Mouse (Mus musculus): Measurements from ENCODE around the gene Cacng7. TPM values are rescaled to one million over a fixed set of nuclear protein-coding genes. Genes with fewer than 3 reads are reported as not detected.

Gene Cacng7
- total and polyA plus RNA-seq, 3 experiments: 4.3 to 6.7 (median 5.4) TPM

DNA sequence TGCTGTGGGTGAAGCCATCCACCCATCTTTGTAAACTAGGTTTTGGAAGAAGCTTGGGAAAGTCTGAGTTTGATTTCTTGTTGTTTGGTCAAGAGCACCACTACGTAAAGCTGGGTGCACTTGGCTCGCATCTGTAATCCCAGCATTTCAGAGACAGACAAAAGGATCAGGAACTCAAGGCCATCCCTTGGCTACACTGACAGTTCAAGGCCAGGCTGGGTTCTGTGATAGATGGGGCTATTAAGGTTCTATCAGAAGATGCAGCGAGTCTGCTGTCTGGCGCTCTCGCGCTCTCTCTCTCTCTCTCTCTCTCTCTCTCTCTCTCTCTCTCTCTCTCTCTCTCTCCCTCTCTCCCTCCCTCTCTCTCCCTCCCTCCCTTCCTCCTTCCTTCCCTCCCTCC, 22.1 kb downstream of the Cacng7 start:
- Histone ChIP-seq H3K27me3 (ENCODE audit: control insufficient read depth, insufficient read depth, low read length) (no peaks in the 10 kb centered on the region), H3K36me3 (ENCODE audit: control insufficient read depth, insufficient read depth, low read length) (no peaks in the 10 kb centered on the region), H3K27ac (no peak overlapping the region), H3K4me1 (ENCODE audit: control insufficient read depth, insufficient read depth, low read length) (no peaks in the 10 kb centered on the region), H3K9ac (ENCODE audit: low read depth, low read length) (no peak overlapping the region), H3K79me2 (replicated peaks; ENCODE audit: control insufficient read depth, insufficient read depth, low read length) (no peaks in the 10 kb centered on the region), H3K4me3 (no peak overlapping the region)
- intact Hi-C loops (cut with DNase I): no loop called here
- WGBS: 82% methylated on average over 6 of the region's 6 CpGs
- TF ChIP-seq EP300 (IDR thresholded peaks at IDR 0.05; ENCODE audit: insufficient read depth, low read depth, low read length): no peak
- no peak for TF ChIP-seq POLR2A (IDR thresholded peaks at IDR 0.05; ENCODE audit: insufficient read depth, low read depth, low read length)
- no peak for TF ChIP-seq CTCF (IDR thresholded peaks at IDR 0.05)
- DNase-seq: no peak

DNA sequence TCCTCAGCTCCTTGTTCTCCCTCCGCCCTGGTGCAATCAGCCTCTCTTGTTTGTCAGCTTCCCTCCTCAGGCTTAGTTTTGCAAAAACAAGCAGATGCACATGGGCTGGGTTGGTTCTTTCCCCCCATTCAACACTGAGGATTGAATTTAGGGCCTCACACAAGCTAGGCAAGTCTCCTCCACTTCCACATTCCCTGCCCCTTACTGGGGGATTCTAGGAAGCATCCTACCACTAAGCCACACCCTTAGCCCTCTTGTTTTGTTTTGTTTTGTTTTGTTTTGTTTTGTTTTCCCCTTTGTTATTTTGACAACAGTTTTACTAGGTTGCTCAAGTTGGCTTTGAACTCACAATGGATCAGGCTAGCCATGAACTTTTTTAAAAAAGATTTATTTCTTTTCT, 27.9 kb downstream of the Cacng7 start:
- no peaks in the 10 kb centered on the region for H3K4me1 ChIP-seq (ENCODE audit: control insufficient read depth, insufficient read depth, low read length)
- TF ChIP-seq POLR2A (IDR thresholded peaks at IDR 0.05; ENCODE audit: insufficient read depth, low read depth, low read length) (no peak), EP300 (IDR thresholded peaks at IDR 0.05; ENCODE audit: insufficient read depth, low read depth, low read length) (no peak), CTCF (IDR thresholded peaks at IDR 0.05) (no peak)

DNA sequence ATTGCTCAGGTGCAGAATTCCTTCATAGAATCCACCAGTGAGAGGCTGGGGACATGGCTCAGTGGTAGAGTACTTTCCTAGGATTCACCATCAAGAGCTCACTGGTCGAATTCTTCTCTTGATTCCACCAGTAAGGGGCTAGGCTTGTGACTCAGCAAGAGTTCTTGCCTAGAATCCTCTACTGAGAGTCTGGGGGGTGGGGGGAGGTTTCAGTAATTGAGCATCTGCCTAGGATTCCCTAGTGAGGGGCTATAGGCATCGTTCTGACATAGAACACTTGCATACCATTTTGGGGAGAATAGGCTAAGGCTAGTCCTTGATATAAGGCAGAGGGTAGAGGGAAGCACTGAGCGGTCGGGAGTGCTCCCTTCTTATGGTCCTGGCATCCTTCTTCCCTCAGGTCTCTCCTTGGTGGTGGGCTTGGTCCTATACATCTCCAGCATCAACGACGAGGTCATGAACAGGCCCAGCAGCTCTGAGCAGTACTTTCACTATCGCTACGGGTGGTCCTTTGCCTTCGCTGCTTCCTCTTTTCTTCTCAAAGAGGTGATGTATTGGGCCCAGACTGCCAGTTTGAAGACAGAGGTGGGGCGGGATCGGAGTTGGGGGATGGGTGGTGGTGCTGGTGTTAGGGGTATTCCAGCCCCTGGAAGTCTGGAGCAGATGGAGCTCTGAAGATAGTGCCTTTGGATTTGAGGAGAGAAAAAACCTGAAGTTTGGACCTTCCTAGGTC, 33.0 kb downstream of the Cacng7 start:
- no peak overlapping the region for H3K9ac ChIP-seq (ENCODE audit: low read depth, low read length)
- DNase-seq: no peak
- no peaks in the 10 kb centered on the region for H3K79me2 ChIP-seq (replicated peaks; ENCODE audit: control insufficient read depth, insufficient read depth, low read length)
- H3K36me3 ChIP-seq (ENCODE audit: control insufficient read depth, insufficient read depth, low read length): no peaks in the 10 kb centered on the region
- H3K4me3 ChIP-seq: no peak overlapping the region
- peaks cover 9% of the 10 kb centered on the region for H3K27me3 ChIP-seq (ENCODE audit: control insufficient read depth, insufficient read depth, low read length)
- 36% methylated on average over 11 of the region's 11 CpGs for WGBS
- intact Hi-C loops (cut with DNase I): no loop called here
- H3K4me1 ChIP-seq (ENCODE audit: control insufficient read depth, insufficient read depth, low read length): no peaks in the 10 kb centered on the region
- H3K27ac ChIP-seq: no peak overlapping the region
- no peak for TF ChIP-seq POLR2A (IDR thresholded peaks at IDR 0.05; ENCODE audit: insufficient read depth, low read depth, low read length)
- TF ChIP-seq EP300 (IDR thresholded peaks at IDR 0.05; ENCODE audit: insufficient read depth, low read depth, low read length): no peak
- TF ChIP-seq CTCF (IDR thresholded peaks at IDR 0.05): no peak

More for the DNA sequence above, 27.9 kb downstream of the Cacng7 start:
- Histone ChIP-seq H3K27me3 (ENCODE audit: control insufficient read depth, insufficient read depth, low read length) (no peaks in the 10 kb centered on the region), H3K4me3 (no peak overlapping the region), H3K27ac (no peak overlapping the region), H3K9ac (ENCODE audit: low read depth, low read length) (no peak overlapping the region), H3K36me3 (ENCODE audit: control insufficient read depth, insufficient read depth, low read length) (no peaks in the 10 kb centered on the region), H3K79me2 (replicated peaks; ENCODE audit: control insufficient read depth, insufficient read depth, low read length) (no peaks in the 10 kb centered on the region)
- WGBS: 88% methylated on average over 1 of the region's 1 CpGs
- intact Hi-C loops (cut with DNase I): no loop called here
- DNase-seq: no peak

DNA sequence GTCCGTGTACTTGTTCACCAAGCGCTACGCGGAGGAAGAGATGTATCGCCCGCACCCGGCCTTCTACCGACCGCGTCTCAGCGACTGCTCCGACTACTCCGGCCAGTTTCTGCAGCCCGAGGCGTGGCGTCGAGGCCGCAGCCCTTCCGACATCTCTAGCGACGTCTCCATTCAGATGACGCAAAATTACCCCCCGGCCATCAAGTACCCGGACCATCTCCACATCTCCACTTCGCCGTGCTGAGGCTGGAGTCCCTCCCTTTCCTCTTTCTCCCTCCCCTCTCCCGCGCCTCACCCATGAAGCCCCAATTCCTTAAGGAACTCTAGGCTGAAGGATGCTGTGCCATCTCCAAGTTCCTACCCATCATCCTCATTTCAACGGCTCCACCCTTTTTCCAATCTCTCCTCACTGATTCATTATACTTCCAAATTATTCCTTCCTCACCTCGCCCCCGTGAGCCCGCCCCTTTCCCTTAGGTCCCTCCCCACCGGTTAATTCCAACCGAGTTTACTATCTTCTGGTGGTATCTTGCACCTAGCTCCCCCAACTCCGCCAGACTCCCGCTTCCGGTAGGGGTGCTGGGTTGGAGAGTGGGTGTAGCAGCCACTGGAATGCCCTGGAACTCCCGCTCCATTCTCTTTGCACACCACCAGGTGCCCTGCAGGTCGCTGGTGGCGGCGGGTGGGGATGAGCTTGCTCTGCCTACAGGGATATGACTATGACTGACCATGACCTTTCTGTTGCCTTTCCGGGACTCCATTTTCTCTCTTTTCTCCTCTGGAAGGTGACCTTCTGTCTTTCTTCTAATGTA, 34.2 kb downstream of the Cacng7 start:
- Histone ChIP-seq H3K79me2 (replicated peaks; ENCODE audit: control insufficient read depth, insufficient read depth, low read length) (no peaks in the 10 kb centered on the region), H3K4me3 (no peak overlapping the region), H3K27me3 (ENCODE audit: control insufficient read depth, insufficient read depth, low read length) (peaks cover 9% of the 10 kb centered on the region), H3K36me3 (ENCODE audit: control insufficient read depth, insufficient read depth, low read length) (no peaks in the 10 kb centered on the region), H3K4me1 (ENCODE audit: control insufficient read depth, insufficient read depth, low read length) (no peaks in the 10 kb centered on the region), H3K9ac (ENCODE audit: low read depth, low read length) (no peak overlapping the region), H3K27ac (no peak overlapping the region)
- DNase-seq: no peak
- intact Hi-C loops (cut with DNase I): no loop called here
- no peak for TF ChIP-seq EP300 (IDR thresholded peaks at IDR 0.05; ENCODE audit: insufficient read depth, low read depth, low read length)
- 17% methylated on average over 42 of the region's 42 CpGs for WGBS

DNA sequence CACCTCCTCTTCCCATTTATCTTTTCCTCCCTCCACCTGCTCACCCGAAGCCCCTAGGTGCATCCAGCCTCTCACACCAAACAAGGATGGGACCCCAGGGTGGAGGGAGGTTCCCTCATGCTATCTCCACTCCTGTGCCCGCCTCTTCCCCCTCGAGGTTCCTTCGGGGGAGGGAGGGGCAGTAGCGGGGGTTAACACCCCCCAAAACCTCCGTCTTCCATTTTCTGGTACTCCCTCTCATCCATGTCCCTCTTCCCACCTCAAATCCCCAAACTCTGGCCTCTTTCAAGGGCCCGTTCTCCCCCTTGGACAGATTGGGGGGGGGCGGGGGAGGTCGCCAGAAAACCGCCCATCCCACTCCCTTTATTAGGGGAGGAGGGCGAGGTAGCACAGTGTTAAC, 34.8 kb downstream of the Cacng7 start:
- TF ChIP-seq POLR2A (IDR thresholded peaks at IDR 0.05; ENCODE audit: insufficient read depth, low read depth, low read length): no peak
- no peak for TF ChIP-seq CTCF (IDR thresholded peaks at IDR 0.05)
- no peak for TF ChIP-seq EP300 (IDR thresholded peaks at IDR 0.05; ENCODE audit: insufficient read depth, low read depth, low read length)
- 10% methylated on average over 11 of the region's 11 CpGs for WGBS
- Histone ChIP-seq H3K27me3 (ENCODE audit: control insufficient read depth, insufficient read depth, low read length) (peaks cover 9% of the 10 kb centered on the region), H3K9ac (ENCODE audit: low read depth, low read length) (no peak overlapping the region), H3K36me3 (ENCODE audit: control insufficient read depth, insufficient read depth, low read length) (no peaks in the 10 kb centered on the region), H3K27ac (no peak overlapping the region), H3K4me1 (ENCODE audit: control insufficient read depth, insufficient read depth, low read length) (no peaks in the 10 kb centered on the region), H3K79me2 (replicated peaks; ENCODE audit: control insufficient read depth, insufficient read depth, low read length) (no peaks in the 10 kb centered on the region), H3K4me3 (no peak overlapping the region)
- no peak for DNase-seq
- intact Hi-C loops (cut with DNase I): no loop called here

DNA sequence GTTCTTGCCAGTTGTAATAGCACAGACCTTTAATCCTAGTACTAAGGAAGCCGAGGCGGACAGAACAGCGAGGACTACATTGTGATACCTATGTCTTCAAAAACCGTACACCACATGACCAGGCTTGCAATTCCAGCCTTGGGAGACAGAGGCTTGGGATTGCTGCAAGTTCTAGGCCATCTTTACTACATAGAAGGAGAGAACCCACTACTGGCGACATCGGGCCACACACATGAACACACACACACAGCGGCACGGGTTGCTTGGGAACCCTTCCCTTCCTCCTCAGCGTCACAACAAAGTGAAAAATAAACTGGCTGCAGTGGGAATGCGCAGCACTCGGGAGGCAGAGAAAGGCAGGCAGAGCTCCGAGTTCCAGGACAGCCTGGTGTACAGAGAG, 35.6 kb downstream of the Cacng7 start:
- no peak for TF ChIP-seq CTCF (IDR thresholded peaks at IDR 0.05)
- TF ChIP-seq EP300 (IDR thresholded peaks at IDR 0.05; ENCODE audit: insufficient read depth, low read depth, low read length): no peak
- no peak for TF ChIP-seq POLR2A (IDR thresholded peaks at IDR 0.05; ENCODE audit: insufficient read depth, low read depth, low read length)
- H3K79me2 ChIP-seq (replicated peaks; ENCODE audit: control insufficient read depth, insufficient read depth, low read length): no peaks in the 10 kb centered on the region
- no peak overlapping the region for H3K4me3 ChIP-seq
- no peak overlapping the region for H3K9ac ChIP-seq (ENCODE audit: low read depth, low read length)
- DNase-seq: no peak
- WGBS: 31% methylated on average over 12 of the region's 12 CpGs
- H3K36me3 ChIP-seq (ENCODE audit: control insufficient read depth, insufficient read depth, low read length): no peaks in the 10 kb centered on the region
- no peak overlapping the region for H3K27ac ChIP-seq
- intact Hi-C loops (cut with DNase I): no loop called here
- H3K27me3 ChIP-seq (ENCODE audit: control insufficient read depth, insufficient read depth, low read length): peaks cover 9% of the 10 kb centered on the region
- no peaks in the 10 kb centered on the region for H3K4me1 ChIP-seq (ENCODE audit: control insufficient read depth, insufficient read depth, low read length)

Measured in heart, adult 2 months (tissue).